Mouse (Mus musculus) right cerebral cortex, postnatal 36 days (tissue): ENCODE results near the gene Opn3.

Experiments
- DNase-seq, 2 experiments: peaks; one replicate each; pipeline ENCODE4 v3.0.0; 2022; ENCODE audit warnings: low spot score in 2 of 2, mixed read lengths in 1 of 2

The Opn3 gene

DNA sequence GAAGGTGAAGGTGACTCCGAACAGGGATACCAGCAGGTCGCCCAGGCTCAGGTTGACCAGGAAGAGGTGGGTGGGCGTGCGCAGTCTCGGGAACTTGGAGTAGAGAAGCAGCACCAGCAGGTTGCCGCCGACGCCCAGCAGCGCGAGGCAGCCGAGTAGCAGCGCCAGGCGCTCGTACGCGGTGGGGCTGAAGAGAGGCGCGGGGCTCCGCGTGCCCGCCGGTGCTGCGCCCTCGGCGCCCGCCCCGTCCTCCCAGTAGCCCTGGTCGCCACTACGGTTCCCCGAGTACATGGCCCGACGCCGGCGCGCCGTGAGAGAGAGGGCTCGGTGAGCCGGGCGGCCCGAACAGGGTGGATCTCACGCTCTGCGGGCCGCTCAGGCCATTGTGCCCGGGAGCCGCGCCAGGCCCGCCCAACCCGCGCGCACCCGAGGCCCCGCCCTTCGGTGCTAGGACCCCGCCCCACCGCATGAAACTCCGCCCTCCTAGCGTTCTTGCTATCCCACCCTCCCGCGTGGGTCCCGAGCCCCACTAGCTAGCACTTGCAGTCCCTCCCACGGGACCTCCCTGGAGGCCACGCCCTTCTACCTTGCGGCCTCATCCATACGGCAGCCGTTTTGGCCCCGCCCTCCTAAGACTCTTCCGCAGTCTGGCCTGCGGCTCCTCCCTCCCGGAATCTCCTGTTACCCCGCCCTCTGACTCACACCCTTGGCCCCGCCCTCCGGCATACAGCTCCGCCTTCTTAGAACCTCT is at the start of gene Opn3, which contains the start of gene Chml:
Opn3 (minus strand) TSS at position 531 of the 751 bp plus-strand sequence.
Chml (minus strand) TSS at position 656 of the 751 bp plus-strand sequence.
- peak; percentile 96 to 98 for DNase-seq

GRCm38 (mm10) chr1:175725771-175726170 is 33.2 kb upstream of the Opn3 start:
- no peak for DNase-seq

DNA sequence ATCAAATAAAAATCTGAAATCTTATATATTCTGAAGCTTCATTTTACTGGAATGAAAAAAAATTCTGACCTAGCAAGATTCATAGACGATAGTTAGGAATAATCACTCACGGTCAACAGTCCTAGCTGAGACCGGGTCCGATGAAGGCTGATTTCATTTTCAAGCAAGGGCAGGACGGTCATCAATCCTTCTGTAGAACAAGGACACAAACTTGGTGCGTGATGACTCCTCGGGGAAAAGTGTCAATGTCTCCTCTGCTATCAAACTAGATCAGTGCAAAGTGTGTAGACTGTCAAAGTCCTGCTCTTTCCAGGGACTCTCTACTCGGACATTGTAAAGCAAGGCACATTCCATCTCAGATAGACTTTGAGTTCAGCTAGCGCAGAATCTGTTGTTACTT is 24.3 kb upstream of the Opn3 start:
- no peak for DNase-seq

GRCm38 (mm10) chr1:175712338-175712909 is 19.8 kb upstream of the Opn3 start:
- no peak for DNase-seq

- no peak for DNase-seq
Observed at GRCm38 (mm10) chr1:175708013-175708412, 15.4 kb upstream of the Opn3 start.

DNA sequence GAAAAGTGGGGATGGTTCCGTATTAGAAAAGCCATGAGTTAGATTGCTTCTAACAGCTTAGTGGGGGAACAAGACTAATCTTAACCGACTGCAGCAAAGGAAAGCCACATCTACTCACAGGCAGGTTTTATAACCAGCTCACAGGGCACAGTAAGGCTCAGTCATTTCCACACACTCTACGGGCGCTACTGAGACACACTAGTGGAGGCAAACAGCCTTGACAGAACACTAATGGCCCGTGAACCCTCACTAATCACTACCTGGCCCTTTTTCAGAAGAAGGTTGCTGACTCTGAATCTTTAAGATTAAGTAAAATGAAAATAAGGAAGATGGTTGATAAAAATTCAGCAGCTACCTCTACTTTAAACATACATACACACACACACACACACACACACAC is 15.0 kb upstream of the Opn3 start:
- DNase-seq = no peak

- DNase-seq = no peak
Observed at GRCm38 (mm10) chr1:175701145-175701544, 8.6 kb upstream of the Opn3 start.

DNA sequence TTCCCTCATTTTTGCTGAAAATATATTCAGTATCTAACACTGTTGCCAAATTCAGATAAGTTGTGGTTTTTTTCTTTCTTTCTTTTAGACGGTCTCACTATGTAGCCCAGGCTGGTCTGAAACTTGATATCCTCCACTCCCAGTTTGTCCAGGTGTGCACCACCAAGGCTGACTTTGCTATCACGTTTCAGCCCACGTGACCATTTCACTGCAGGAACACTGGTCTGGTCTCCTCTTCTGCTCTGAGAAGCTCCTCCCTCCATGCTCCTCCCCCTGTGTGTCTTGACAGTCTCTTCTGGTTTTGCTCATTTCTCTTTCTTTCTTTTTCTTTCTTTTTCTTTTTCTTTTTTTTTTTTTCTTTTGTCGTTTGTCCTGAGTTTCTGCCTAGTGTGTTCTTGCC is 7.2 kb upstream of the Opn3 start:
- no peak for DNase-seq

DNA sequence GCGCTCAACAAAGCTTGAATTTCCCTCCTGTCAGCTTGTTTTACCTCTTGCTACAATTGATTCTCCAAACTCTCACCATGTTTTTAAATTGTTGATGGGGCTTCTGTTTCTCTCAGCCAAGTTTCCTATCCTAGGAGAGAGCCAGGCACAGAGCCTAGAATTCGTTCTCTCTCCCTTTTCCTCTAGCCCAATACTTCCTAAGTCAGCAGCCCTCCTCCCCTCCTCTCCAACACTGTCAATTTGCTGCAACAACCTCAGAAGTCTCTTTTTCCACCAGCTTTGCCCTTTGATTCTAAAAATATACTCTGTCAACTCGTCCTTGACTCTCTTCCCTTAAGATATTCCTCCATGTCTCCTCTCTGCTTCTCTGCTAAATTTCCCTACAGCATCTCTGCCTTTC is 6.8 kb upstream of the Opn3 start:
- no peak for DNase-seq

GRCm38 (mm10) chr1:175698293-175698692 is 5.7 kb upstream of the Opn3 start, which contains the start of gene Wdr64:
Wdr64 (plus strand) TSS chr1:175698593.
- DNase-seq = no peak

GRCm38 (mm10) chr1:175693429-175693960 is 919 bp upstream of the Opn3 start:
- DNase-seq = peak in 1 of 2 experiments; percentile 18

GRCm38 (mm10) chr1:175692997-175693361 is 403 bp upstream of the Opn3 start:
- DNase-seq = no peak

- no peak for DNase-seq
Observed at GRCm38 (mm10) chr1:175691686-175692245, 810 bp downstream of the Opn3 start.

DNA sequence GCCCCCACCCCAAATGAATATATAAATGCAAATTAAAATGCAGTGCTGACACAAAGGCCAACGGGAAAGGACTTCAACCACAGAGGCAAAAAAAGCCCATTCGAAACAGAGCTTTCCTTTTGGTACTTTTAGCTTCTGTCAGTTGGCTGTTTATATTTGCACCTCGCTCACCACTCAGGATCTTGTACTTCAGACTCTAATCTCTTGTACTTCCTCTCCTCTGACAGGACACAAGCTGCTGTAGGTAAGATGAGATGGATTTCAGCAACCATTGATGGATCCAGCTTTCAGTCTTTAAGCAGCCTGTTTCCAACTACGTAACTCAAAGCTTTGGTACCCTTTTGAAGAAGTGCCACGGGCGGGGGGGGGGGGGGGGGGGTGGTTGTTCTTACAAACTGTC is 11.6 kb downstream of the Opn3 start:
- DNase-seq = no peak

- no peak for DNase-seq
Observed at GRCm38 (mm10) chr1:175677459-175677858, 15.1 kb downstream of the Opn3 start.

GRCm38 (mm10) chr1:175675116-175675515 is 17.5 kb downstream of the Opn3 start:
- no peak for DNase-seq

DNA sequence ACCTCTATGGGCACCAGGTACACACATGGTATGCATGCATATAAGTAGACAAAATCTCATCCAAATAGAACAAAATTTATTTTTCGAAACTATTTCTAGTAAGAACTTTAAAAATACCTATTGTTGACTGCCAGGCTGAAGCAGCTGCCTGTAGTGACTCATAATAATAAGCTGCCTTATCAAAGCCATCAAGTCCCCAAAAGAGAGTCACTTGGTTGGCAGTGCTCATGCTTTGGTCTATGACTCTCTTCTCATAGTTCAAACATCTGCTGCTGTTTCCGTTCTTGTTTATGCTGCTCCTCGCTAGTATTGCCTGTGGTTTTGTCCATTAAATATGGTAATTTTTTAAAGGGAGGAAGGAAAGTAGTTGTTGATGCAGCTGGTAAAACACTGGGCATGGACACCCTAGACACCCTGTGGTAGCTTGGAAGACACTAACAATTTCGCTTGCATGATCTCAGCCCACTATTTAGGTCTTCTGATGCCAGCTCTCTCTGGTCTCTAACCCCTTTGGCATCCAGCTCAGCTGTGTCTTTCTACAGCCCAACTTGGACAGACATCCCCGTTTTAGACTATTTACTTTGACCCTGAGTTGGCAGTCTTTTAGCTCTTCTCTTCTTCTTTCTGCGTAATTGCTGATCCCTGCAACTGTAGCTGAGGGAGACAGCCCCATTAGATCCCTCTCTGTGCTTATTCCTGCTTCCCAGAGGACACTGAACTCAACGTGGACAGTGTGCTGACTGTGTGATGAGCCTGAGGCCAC is 18.8 kb downstream of the Opn3 start:
- DNase-seq = no peak

- no peak for DNase-seq
Observed at GRCm38 (mm10) chr1:175671626-175672025, 20.9 kb downstream of the Opn3 start.

DNA sequence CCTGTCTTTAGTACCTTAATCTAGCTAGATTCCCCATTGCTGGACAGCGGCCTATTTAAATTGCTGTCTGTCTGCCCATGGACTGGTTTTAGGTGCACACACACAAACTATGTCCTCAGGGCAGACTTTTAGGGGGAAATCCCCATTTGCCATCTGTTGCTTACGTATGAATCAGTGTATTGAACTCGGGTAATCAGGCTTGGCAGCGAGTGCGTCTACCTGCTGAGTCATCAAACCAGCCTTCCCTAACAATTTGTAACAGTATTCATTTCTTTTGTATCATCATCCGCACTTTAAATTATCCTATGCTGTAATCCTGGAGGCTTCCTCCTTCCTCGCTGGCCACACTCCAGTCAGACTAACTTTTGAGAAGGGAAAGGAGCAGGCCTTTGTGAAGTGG is 22.5 kb downstream of the Opn3 start:
- DNase-seq = no peak

- DNase-seq = no peak
Observed at GRCm38 (mm10) chr1:175669456-175669855, 23.1 kb downstream of the Opn3 start.

GRCm38 (mm10) chr1:175668666-175669405 is 23.7 kb downstream of the Opn3 start:
- no peak for DNase-seq
